Mouse (Mus musculus) kidney, embryonic 15.5 days (tissue): ENCODE measurements at regions not wholly inside any gene's neighbourhood (a gene's known extent, or its start where the extent isn't known, plus 50 kb on each side); places are given as distances from the start of the nearest gene placed in this dataset.
A peak's percentile ranks its signal among the peaks of the same experiment; 100 is the strongest.

Experiments
- ATAC-seq: fragments of 200-750 bp; cut with Nextera tagmentation; replicated peaks from 2 replicates; pipeline ENCODE4 v1.8.0; 2017; ENCODE audit warnings: moderate TSS enrichment; ENCODE audit not compliant: low FRiP score
- H3K27ac ChIP-seq: fragments of 300-500 bp; sonication (generic); 2 replicates; pipeline ENCODE4 v1.5.1; 2015; ENCODE audit warnings: mild to moderate bottlenecking, inconsistent platforms
- H3K27me3 ChIP-seq: fragments of 300-500 bp; sonication (generic); 2 replicates; pipeline ENCODE4 v1.6.1; 2015; ENCODE audit warnings: inconsistent platforms
- H3K36me3 ChIP-seq: fragments of 300-500 bp; sonication (generic); 2 replicates; pipeline ENCODE4 v1.6.1; 2015; ENCODE audit warnings: inconsistent platforms
- H3K4me1 ChIP-seq: fragments of 300-500 bp; sonication (generic); 2 replicates; pipeline ENCODE4 v1.6.1; 2015; ENCODE audit warnings: inconsistent platforms
- H3K4me2 ChIP-seq: fragments of 300-500 bp; sonication (generic); 2 replicates; pipeline ENCODE4 v1.6.1; 2015; ENCODE audit warnings: moderate library complexity, mild to moderate bottlenecking, inconsistent platforms
- H3K4me3 ChIP-seq: fragments of 300-500 bp; sonication (generic); replicated peaks from 2 replicates; pipeline ENCODE4 v1.5.1; 2015; ENCODE audit warnings: mild to moderate bottlenecking, inconsistent platforms
- H3K9ac ChIP-seq: fragments of 300-500 bp; sonication (generic); 2 replicates; pipeline ENCODE4 v1.6.1; 2015; ENCODE audit warnings: mild to moderate bottlenecking, inconsistent platforms
- H3K9me3 ChIP-seq: fragments of 300-500 bp; sonication (generic); replicated peaks from 2 replicates; pipeline ENCODE4 v1.6.1; 2016; ENCODE audit warnings: inconsistent platforms
- WGBS: fragments of 180-500 bp; shearing (Covaris S2); methylation state at CpG from one replicate; pipeline ENCODE4 v1.1.7; 2015; ENCODE audit warnings: mixed read lengths; 5-methylcytosine and 5-hydroxymethylcytosine counted together

GRCm38 (mm10) chr17:83954291-83955057, 106.7 kb upstream of the Haao start:
- Histone ChIP-seq H3K27me3 (no peaks in the 10 kb centered on the region), H3K4me2 (no peak overlapping the region; the same call in 1 of the 2 replicates), H3K27ac (peak overlapping the region; percentile 98), H3K9ac (peak overlapping the region; percentile 27; the same call in 1 of the 2 replicates), H3K36me3 (no peaks in the 10 kb centered on the region), H3K4me1 (peaks cover 81% of the 10 kb centered on the region), H3K9me3 (no peaks in the 10 kb centered on the region), H3K4me3 (no peak overlapping the region)
- 7% methylated on average over 16 of the region's 16 CpGs for WGBS
- ATAC-seq, result peak; percentile 66

- H3K4me3 ChIP-seq, result no peak overlapping the region
- no peaks in the 10 kb centered on the region for H3K27me3 ChIP-seq
- H3K4me2 ChIP-seq, result no peak overlapping the region
- H3K9me3 ChIP-seq, result no peaks in the 10 kb centered on the region
- peaks cover 73% of the 10 kb centered on the region for H3K4me1 ChIP-seq
- no peak overlapping the region; the same call in 1 of the 2 replicates for H3K9ac ChIP-seq
- no peak for ATAC-seq
- peak overlapping the region; percentile 98 for H3K27ac ChIP-seq
- H3K36me3 ChIP-seq, result no peaks in the 10 kb centered on the region
- WGBS, result 67% methylated on average over 7 of the region's 7 CpGs
These were observed 105.9 kb upstream of the Haao start for GRCm38 (mm10) chr17:83953656-83954055.

GRCm38 (mm10) chr17:83946718-83947117, 99.0 kb upstream of the Haao start:
- Histone ChIP-seq H3K27me3 (no peaks in the 10 kb centered on the region), H3K4me2 (no peak overlapping the region), H3K4me3 (no peak overlapping the region), H3K4me1 (peaks cover 22% of the 10 kb centered on the region), H3K9ac (no peak overlapping the region), H3K36me3 (no peaks in the 10 kb centered on the region), H3K9me3 (no peaks in the 10 kb centered on the region), H3K27ac (0 out of 2 replicates have a peak overlapping the region, but pooled peaks have one; percentile 41)
- WGBS, result 42% methylated on average over 4 of the region's 4 CpGs
- ATAC-seq, result no peak

GRCm38 (mm10) chr17:83939344-83939743, 91.6 kb upstream of the Haao start:
- 75% methylated on average over 10 of the region's 10 CpGs for WGBS
- no peak for ATAC-seq
- H3K27ac ChIP-seq, result peak overlapping the region; percentile 84
- no peak overlapping the region for H3K4me3 ChIP-seq
- H3K36me3 ChIP-seq, result no peaks in the 10 kb centered on the region
- H3K4me1 ChIP-seq, result peaks cover 53% of the 10 kb centered on the region
- no peaks in the 10 kb centered on the region for H3K27me3 ChIP-seq
- no peak overlapping the region for H3K9ac ChIP-seq
- no peak overlapping the region for H3K4me2 ChIP-seq
- no peaks in the 10 kb centered on the region for H3K9me3 ChIP-seq

- Histone ChIP-seq H3K27me3 (no peaks in the 10 kb centered on the region), H3K4me2 (no peak overlapping the region), H3K36me3 (no peaks in the 10 kb centered on the region), H3K27ac (peak overlapping the region; percentile 84), H3K9me3 (no peaks in the 10 kb centered on the region), H3K9ac (no peak overlapping the region), H3K4me1 (peaks cover 53% of the 10 kb centered on the region), H3K4me3 (no peak overlapping the region)
- WGBS, result 25% methylated on average over 11 of the region's 11 CpGs
- ATAC-seq, result peak; percentile 80
These were observed 91.0 kb upstream of the Haao start for GRCm38 (mm10) chr17:83938671-83939244.

GRCm38 (mm10) chr17:83937576-83937975, 89.8 kb upstream of the Haao start:
- H3K36me3 ChIP-seq, result no peaks in the 10 kb centered on the region
- H3K9ac ChIP-seq, result no peak overlapping the region
- H3K4me3 ChIP-seq, result no peak overlapping the region
- H3K27me3 ChIP-seq, result no peaks in the 10 kb centered on the region
- H3K4me2 ChIP-seq, result no peak overlapping the region
- H3K9me3 ChIP-seq, result no peaks in the 10 kb centered on the region
- no peak for ATAC-seq
- H3K27ac ChIP-seq, result peak overlapping the region; percentile 84; the same call in 1 of the 2 replicates
- 20% methylated on average over 10 of the region's 10 CpGs for WGBS
- peaks cover 53% of the 10 kb centered on the region for H3K4me1 ChIP-seq

- H3K4me1 ChIP-seq, result peaks cover 53% of the 10 kb centered on the region
- ATAC-seq, result no peak
- no peaks in the 10 kb centered on the region for H3K9me3 ChIP-seq
- 47% methylated on average over 9 of the region's 9 CpGs for WGBS
- no peak overlapping the region for H3K9ac ChIP-seq
- no peak overlapping the region for H3K4me2 ChIP-seq
- H3K4me3 ChIP-seq, result no peak overlapping the region
- H3K27me3 ChIP-seq, result no peaks in the 10 kb centered on the region
- H3K27ac ChIP-seq, result no peak overlapping the region
- no peaks in the 10 kb centered on the region for H3K36me3 ChIP-seq
These were observed 88.9 kb upstream of the Haao start for GRCm38 (mm10) chr17:83936677-83937076.

- Histone ChIP-seq H3K4me2 (no peak overlapping the region), H3K36me3 (no peaks in the 10 kb centered on the region), H3K27ac (peak overlapping the region; percentile 62; the same call in 1 of the 2 replicates), H3K9ac (no peak overlapping the region), H3K4me1 (peaks cover 53% of the 10 kb centered on the region), H3K9me3 (no peaks in the 10 kb centered on the region), H3K4me3 (no peak overlapping the region), H3K27me3 (no peaks in the 10 kb centered on the region)
- WGBS, result 71% methylated on average over 1 of the region's 1 CpGs
- ATAC-seq, result no peak
These were observed 88.2 kb upstream of the Haao start for GRCm38 (mm10) chr17:83935969-83936368.

GRCm38 (mm10) chr17:83935232-83935631, 87.5 kb upstream of the Haao start:
- H3K9ac ChIP-seq, result no peak overlapping the region
- peaks cover 46% of the 10 kb centered on the region for H3K4me1 ChIP-seq
- H3K4me3 ChIP-seq, result no peak overlapping the region
- no peaks in the 10 kb centered on the region for H3K9me3 ChIP-seq
- no peaks in the 10 kb centered on the region for H3K27me3 ChIP-seq
- H3K27ac ChIP-seq, result peak overlapping the region; percentile 62
- WGBS, result 65% methylated on average over 5 of the region's 5 CpGs
- no peaks in the 10 kb centered on the region for H3K36me3 ChIP-seq
- no peak overlapping the region for H3K4me2 ChIP-seq
- ATAC-seq, result peak; percentile 52; the same call in 1 of the 2 replicates

GRCm38 (mm10) chr17:83933743-83934142, 86.0 kb upstream of the Haao start:
- no peak for ATAC-seq
- no peak overlapping the region for H3K4me3 ChIP-seq

GRCm38 (mm10) chr17:83930401-83930800, 82.6 kb upstream of the Haao start:
- WGBS, result 78% methylated on average over 5 of the region's 5 CpGs
- Histone ChIP-seq H3K4me2 (no peak overlapping the region), H3K9ac (no peak overlapping the region), H3K27ac (no peak overlapping the region), H3K4me3 (no peak overlapping the region), H3K27me3 (no peaks in the 10 kb centered on the region), H3K9me3 (no peaks in the 10 kb centered on the region), H3K4me1 (peaks cover 4% of the 10 kb centered on the region), H3K36me3 (no peaks in the 10 kb centered on the region)
- no peak for ATAC-seq

More at GRCm38 (mm10) chr17:83933743-83934142, 86.0 kb upstream of the Haao start:
- Histone ChIP-seq H3K4me2 (no peak overlapping the region), H3K27ac (no peak overlapping the region), H3K4me1 (peaks cover 31% of the 10 kb centered on the region), H3K27me3 (no peaks in the 10 kb centered on the region), H3K9ac (no peak overlapping the region), H3K9me3 (no peaks in the 10 kb centered on the region), H3K36me3 (no peaks in the 10 kb centered on the region)
- WGBS, result 72% methylated on average over 10 of the region's 10 CpGs

- Histone ChIP-seq H3K9ac (no peak overlapping the region), H3K4me3 (no peak overlapping the region), H3K4me1 (peaks cover 14% of the 10 kb centered on the region), H3K9me3 (no peaks in the 10 kb centered on the region), H3K4me2 (no peak overlapping the region), H3K27ac (no peak overlapping the region), H3K27me3 (no peaks in the 10 kb centered on the region), H3K36me3 (no peaks in the 10 kb centered on the region)
- ATAC-seq, result no peak
- 50% methylated on average over 6 of the region's 6 CpGs for WGBS
These were observed 80.1 kb upstream of the Haao start for GRCm38 (mm10) chr17:83927749-83928387.
